ENCODE assay signal across 22 mouse cellular contexts in the genomic region with DNA sequence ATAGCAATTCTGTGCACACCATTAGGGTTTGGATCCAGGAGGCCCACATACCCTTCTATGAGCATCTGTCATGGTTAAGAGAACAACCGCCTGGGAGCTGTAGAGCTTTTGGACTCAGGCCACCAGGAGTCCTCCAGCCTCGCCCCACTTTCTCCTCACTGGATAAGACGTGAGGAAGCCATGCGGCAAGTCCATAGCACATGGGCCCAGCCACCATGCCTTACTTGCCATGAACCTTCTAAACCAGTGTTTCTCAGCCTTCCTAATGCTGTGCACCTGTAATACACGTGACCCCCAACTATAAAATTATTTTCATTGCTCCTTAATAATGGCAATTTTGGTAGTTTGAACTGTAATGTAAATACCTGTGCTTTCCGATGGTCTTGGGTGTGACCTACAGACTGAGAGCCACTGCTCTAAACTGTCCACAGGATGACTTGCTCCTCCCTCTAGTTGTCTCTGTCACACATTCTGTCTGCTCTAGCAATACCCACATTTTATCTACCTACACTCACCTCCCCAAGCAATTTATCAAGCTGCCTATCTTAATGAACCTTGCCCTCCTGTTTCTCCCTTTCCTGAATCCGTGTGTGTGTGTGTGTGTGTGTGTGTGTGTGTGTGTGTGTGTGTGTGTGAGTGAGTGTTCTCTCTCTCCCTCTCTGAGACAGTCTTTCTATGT. TPM values are rescaled to one million over a fixed set of nuclear protein-coding genes. Genes with fewer than 3 reads are reported as not detected.
DNase-seq lines count a peak whose midpoint lies in the region; ATAC-seq and TF ChIP-seq lines count a peak whose summit lies in the region.
"Had no signal": no experiment of that assay in that cellular context is flagged by ENCODE, and none has a peak within 500 bp of the region (broad histone marks: within the 10 kb centered on the region; RNA-seq: fewer than 3 reads in every experiment).

No protein-coding gene starts in this region.

- no peak for TF ChIP-seq EP300 in liver, postnatal 0 days (IDR thresholded peaks at IDR 0.05; ENCODE audit: low read depth)
- TF ChIP-seq EP300 in lung, postnatal 0 days (IDR thresholded peaks at IDR 0.05), result no peak
- no peak for TF ChIP-seq EP300 in stomach, postnatal 0 days (optimal IDR thresholded peaks at IDR 0.05)

- H3K4me3 ChIP-seq in liver, embryonic 13.5 days (replicated peaks), result no peak overlapping the region
- H3K4me3 ChIP-seq in liver, postnatal 0 days (ENCODE audit: low read depth, low read length), result no peak overlapping the region
- no peak overlapping the region for H3K4me3 ChIP-seq in lung, postnatal 0 days (ENCODE audit: low read depth, low read length)
- H3K4me3 ChIP-seq in intestine, postnatal 0 days (ENCODE audit: low read depth, low read length), result no peak overlapping the region
- H3K4me3 ChIP-seq in stomach, postnatal 0 days (ENCODE audit: low read depth, low read length), result no peak overlapping the region
- H3K4me3 ChIP-seq: embryonic facial prominence, embryonic 10.5 days; embryonic facial prominence, embryonic 13.5 days; erythroblast, embryonic 14.5 days; forebrain, embryonic 13.5 days; heart, adult 2 months; heart, embryonic 10.5 days; heart, embryonic 13.5 days had no signal

- no peak for DNase-seq in liver, embryonic 13.5 days
- DNase-seq in liver, postnatal 0 days, result no peak
- DNase-seq in lung, postnatal 0 days (ENCODE audit: low spot score), result no peak
- DNase-seq in lung, postnatal 36 days, result no peak
- DNase-seq in stomach, postnatal 0 days (ENCODE audit: low spot score), result no peak
- DNase-seq in layer of hippocampus, adult 18-20 months (ENCODE audit: low spot score in 2 of 2), result no peak
- no peak for DNase-seq in ovary, adult 18-20 months (ENCODE audit: low spot score)
- DNase-seq: adrenal gland, adult 8-10 months; cerebellum, adult 11-12 months; cerebellum, adult 8-10 months; cerebellum, postnatal 36 days; embryo, embryonic 11 days; gastrocnemius, postnatal 36 days; heart, adult 2 months had no signal

- no peaks in the 10 kb centered on the region for H3K9me3 ChIP-seq in liver, embryonic 13.5 days (replicated peaks)
- no peaks in the 10 kb centered on the region for H3K9me3 ChIP-seq in liver, postnatal 0 days (ENCODE audit: low read length)
- no peaks in the 10 kb centered on the region for H3K9me3 ChIP-seq in lung, postnatal 0 days (ENCODE audit: low read length)
- no peaks in the 10 kb centered on the region for H3K9me3 ChIP-seq in intestine, postnatal 0 days (ENCODE audit: control insufficient read depth)
- no peaks in the 10 kb centered on the region for H3K9me3 ChIP-seq in stomach, postnatal 0 days (ENCODE audit: control insufficient read depth, low read length)
- H3K9me3 ChIP-seq: embryonic facial prominence, embryonic 10.5 days; embryonic facial prominence, embryonic 13.5 days; forebrain, embryonic 13.5 days; heart, embryonic 10.5 days; heart, embryonic 13.5 days had no signal

- H3K4me2 ChIP-seq in liver, embryonic 13.5 days, result no peak overlapping the region
- H3K4me2 ChIP-seq in liver, postnatal 0 days (ENCODE audit: low read depth, low read length), result no peak overlapping the region
- H3K4me2 ChIP-seq in lung, postnatal 0 days (replicated peaks; ENCODE audit: low read depth, low read length), result no peak overlapping the region
- no peak overlapping the region for H3K4me2 ChIP-seq in intestine, postnatal 0 days (replicated peaks; ENCODE audit: low read depth)
- no peak overlapping the region for H3K4me2 ChIP-seq in stomach, postnatal 0 days (replicated peaks; ENCODE audit: low read depth)
- H3K4me2 ChIP-seq: embryonic facial prominence, embryonic 13.5 days; forebrain, embryonic 13.5 days; heart, embryonic 13.5 days had no signal

- peak overlapping the region; percentile 11; the same call in 1 of the 2 replicates for H3K27ac ChIP-seq in liver, embryonic 13.5 days
- no peak overlapping the region for H3K27ac ChIP-seq in liver, postnatal 0 days (ENCODE audit: low read depth)
- no peak overlapping the region for H3K27ac ChIP-seq in lung, postnatal 0 days (ENCODE audit: low read length)
- H3K27ac ChIP-seq in intestine, postnatal 0 days (ENCODE audit: low read depth, low read length), result no peak overlapping the region
- no peak overlapping the region for H3K27ac ChIP-seq in stomach, postnatal 0 days (replicated peaks)
- H3K27ac ChIP-seq: embryonic facial prominence, embryonic 10.5 days; embryonic facial prominence, embryonic 13.5 days; forebrain, embryonic 13.5 days; heart, adult 2 months; heart, embryonic 10.5 days; heart, embryonic 13.5 days had no signal

- no peaks in the 10 kb centered on the region for H3K27me3 ChIP-seq in liver, embryonic 13.5 days
- H3K27me3 ChIP-seq in liver, postnatal 0 days (ENCODE audit: insufficient read depth, low read length), result no peaks in the 10 kb centered on the region
- no peaks in the 10 kb centered on the region for H3K27me3 ChIP-seq in lung, postnatal 0 days (replicated peaks; ENCODE audit: insufficient read depth, low read length)
- no peaks in the 10 kb centered on the region for H3K27me3 ChIP-seq in intestine, postnatal 0 days (replicated peaks; ENCODE audit: control insufficient read depth, insufficient read depth, low read length)
- H3K27me3 ChIP-seq in stomach, postnatal 0 days (ENCODE audit: control insufficient read depth, insufficient read depth, low read length), result no peaks in the 10 kb centered on the region
- H3K27me3 ChIP-seq: embryonic facial prominence, embryonic 13.5 days; forebrain, embryonic 13.5 days; heart, embryonic 13.5 days had no signal

- 73% methylated on average over 7 of the region's 7 CpGs for WGBS in liver, embryonic 13.5 days (ENCODE audit: insufficient replicate concordance)
- WGBS in liver, postnatal 0 days (ENCODE audit: insufficient replicate concordance), result 79% methylated on average over 7 of the region's 7 CpGs
- 76% methylated on average over 7 of the region's 7 CpGs for WGBS in lung, postnatal 0 days
- 51% methylated on average over 7 of the region's 7 CpGs for WGBS in intestine, postnatal 0 days
- 74% methylated on average over 7 of the region's 7 CpGs for WGBS in stomach, postnatal 0 days

- H3K9ac ChIP-seq in liver, embryonic 13.5 days, result no peak overlapping the region
- no peak overlapping the region for H3K9ac ChIP-seq in liver, postnatal 0 days (replicated peaks)
- no peak overlapping the region for H3K9ac ChIP-seq in lung, postnatal 0 days (replicated peaks; ENCODE audit: low read depth)
- no peak overlapping the region for H3K9ac ChIP-seq in intestine, postnatal 0 days (ENCODE audit: low read depth, low read length)
- no peak overlapping the region for H3K9ac ChIP-seq in stomach, postnatal 0 days (ENCODE audit: low read length)
- H3K9ac ChIP-seq: embryonic facial prominence, embryonic 13.5 days; forebrain, embryonic 13.5 days; heart, embryonic 13.5 days had no signal

- peak; percentile 34; the same call in 1 of the 2 replicates for ATAC-seq in liver, embryonic 13.5 days (ENCODE audit: low read depth)
- no peak for ATAC-seq in liver, postnatal 0 days
- ATAC-seq in lung, postnatal 0 days, result 0 out of 2 replicates have a peak, but pooled peaks have one; percentile 1
- peak; percentile 72 for ATAC-seq in intestine, postnatal 0 days
- peak; percentile 33; the same call in 1 of the 2 replicates for ATAC-seq in stomach, postnatal 0 days (ENCODE audit: low FRiP score, low TSS enrichment)
- ATAC-seq: activated CD4-positive, CD25-positive, alpha-beta regulatory T cell, adult 4 months; forebrain, embryonic 13.5 days had no signal

- TF ChIP-seq CTCF in liver, postnatal 0 days (IDR thresholded peaks at IDR 0.05; ENCODE audit: low read depth), result no peak
- no peak for TF ChIP-seq CTCF in lung, postnatal 0 days (IDR thresholded peaks at IDR 0.05)
- TF ChIP-seq CTCF in intestine, postnatal 0 days (IDR thresholded peaks at IDR 0.05; ENCODE audit: low read depth), result no peak
- no peak for TF ChIP-seq CTCF in stomach, postnatal 0 days (IDR thresholded peaks at IDR 0.05; ENCODE audit: low read depth)

- H3K4me1 ChIP-seq in liver, embryonic 13.5 days (replicated peaks), result no peaks in the 10 kb centered on the region
- H3K4me1 ChIP-seq in liver, postnatal 0 days (ENCODE audit: insufficient read depth), result 0 out of 2 replicates have a peak, but pooled peaks cover 2% of the 10 kb centered on the region
- H3K4me1 ChIP-seq in lung, postnatal 0 days (ENCODE audit: insufficient read depth, low read depth, low read length), result no peaks in the 10 kb centered on the region
- H3K4me1 ChIP-seq in intestine, postnatal 0 days (replicated peaks; ENCODE audit: control insufficient read depth, insufficient read depth, low read length), result no peaks in the 10 kb centered on the region
- H3K4me1 ChIP-seq in stomach, postnatal 0 days (replicated peaks; ENCODE audit: control insufficient read depth, insufficient read depth), result no peaks in the 10 kb centered on the region

- H3K36me3 ChIP-seq in liver, embryonic 13.5 days, result peaks cover 15% of the 10 kb centered on the region; the same call in 1 of the 2 replicates
- H3K36me3 ChIP-seq in liver, postnatal 0 days (replicated peaks; ENCODE audit: insufficient read depth, low read length), result no peaks in the 10 kb centered on the region
- no peaks in the 10 kb centered on the region for H3K36me3 ChIP-seq in lung, postnatal 0 days (ENCODE audit: insufficient read depth, low read length)
- no peaks in the 10 kb centered on the region; the same call in 1 of the 2 replicates for H3K36me3 ChIP-seq in intestine, postnatal 0 days (ENCODE audit: control insufficient read depth, insufficient read depth)
- H3K36me3 ChIP-seq in stomach, postnatal 0 days (ENCODE audit: control insufficient read depth, insufficient read depth, low read length), result no peaks in the 10 kb centered on the region
- H3K36me3 ChIP-seq: embryonic facial prominence, embryonic 13.5 days; heart, embryonic 10.5 days had no signal

RNA-seq across cellular contexts. Expression of a gene that starts 59.9 kb away (rescaled TPM):
- polyA plus RNA-seq in liver, embryonic 13.5 days (2015; fragmentation: Nextera tagmentation; extraction: Ambion mirVana), result 15.3 and 16.4 TPM in 2 replicates
- 6.4 TPM in 2 replicates for polyA plus RNA-seq in liver, postnatal 0 days (2015; fragmentation: Nextera tagmentation; extraction: Ambion mirVana)
- polyA plus RNA-seq in lung, postnatal 0 days (2015; fragmentation: Nextera tagmentation; extraction: Ambion mirVana), result 5.9 and 6.7 TPM in 2 replicates
- 4.8 and 5.8 TPM in 2 replicates for polyA plus RNA-seq in intestine, postnatal 0 days (2015; fragmentation: Nextera tagmentation; extraction: Ambion mirVana)
- polyA plus RNA-seq in stomach, postnatal 0 days (2015; fragmentation: Nextera tagmentation; extraction: Ambion mirVana), result 7.1 and 7.7 TPM in 2 replicates
- 1 to 10 TPM; 6.4 to 6.5 TPM for total RNA-seq in layer of hippocampus, adult 18-20 months (2021)
